Mouse (Mus musculus): Measurements from ENCODE around the gene Rbms1.

Rbms1 gene

GRCm38 (mm10) chr2:60920076-60920475 is 42.9 kb downstream of the Rbms1 start:
- DNase-seq (ENCODE audit: extremely low read depth, insufficient read length, low spot score) = no peak

GRCm38 (mm10) chr2:60918401-60918800 is 44.6 kb downstream of the Rbms1 start:
- no peak for DNase-seq (ENCODE audit: extremely low read depth, insufficient read length, low spot score)

GRCm38 (mm10) chr2:60914524-60915280 is 48.3 kb downstream of the Rbms1 start:
- DNase-seq (ENCODE audit: extremely low read depth, insufficient read length, low spot score) = no peak

GRCm38 (mm10) chr2:60913281-60913680 is 49.7 kb downstream of the Rbms1 start:
- no peak for DNase-seq (ENCODE audit: extremely low read depth, insufficient read length, low spot score)

- no peak for DNase-seq (ENCODE audit: extremely low read depth, insufficient read length, low spot score)
Observed at GRCm38 (mm10) chr2:60911716-60912115, 51.3 kb downstream of the Rbms1 start.

GRCm38 (mm10) chr2:60910820-60911219 is 52.2 kb downstream of the Rbms1 start:
- no peak for DNase-seq (ENCODE audit: extremely low read depth, insufficient read length, low spot score)

GRCm38 (mm10) chr2:60908551-60908950 is 54.4 kb downstream of the Rbms1 start:
- no peak for DNase-seq (ENCODE audit: extremely low read depth, insufficient read length, low spot score)

- no peak for DNase-seq (ENCODE audit: extremely low read depth, insufficient read length, low spot score)
Observed at GRCm38 (mm10) chr2:60908116-60908515, 54.9 kb downstream of the Rbms1 start.

GRCm38 (mm10) chr2:60905283-60905682 is 57.7 kb downstream of the Rbms1 start:
- peak; percentile 29 for DNase-seq (ENCODE audit: extremely low read depth, insufficient read length, low spot score)

GRCm38 (mm10) chr2:60904141-60904540 is 58.9 kb downstream of the Rbms1 start:
- no peak for DNase-seq (ENCODE audit: extremely low read depth, insufficient read length, low spot score)

GRCm38 (mm10) chr2:60903535-60903934 is 59.5 kb downstream of the Rbms1 start:
- DNase-seq (ENCODE audit: extremely low read depth, insufficient read length, low spot score) = peak; percentile 32

GRCm38 (mm10) chr2:60902446-60903137 is 60.4 kb downstream of the Rbms1 start:
- DNase-seq (ENCODE audit: extremely low read depth, insufficient read length, low spot score) = no peak

- DNase-seq (ENCODE audit: extremely low read depth, insufficient read length, low spot score) = peak; percentile 84
Observed at GRCm38 (mm10) chr2:60901511-60901951, 61.5 kb downstream of the Rbms1 start.

- no peak for DNase-seq (ENCODE audit: extremely low read depth, insufficient read length, low spot score)
Observed at GRCm38 (mm10) chr2:60901013-60901412, 62.0 kb downstream of the Rbms1 start.

- no peak for DNase-seq (ENCODE audit: extremely low read depth, insufficient read length, low spot score)
Observed at GRCm38 (mm10) chr2:60893042-60893441, 70.0 kb downstream of the Rbms1 start.

- DNase-seq (ENCODE audit: extremely low read depth, insufficient read length, low spot score) = peak; percentile 17
Observed at GRCm38 (mm10) chr2:60883931-60884330, 79.1 kb downstream of the Rbms1 start.

GRCm38 (mm10) chr2:60883043-60883365 is 80.0 kb downstream of the Rbms1 start:
- DNase-seq (ENCODE audit: extremely low read depth, insufficient read length, low spot score) = peak; percentile 42

- DNase-seq (ENCODE audit: extremely low read depth, insufficient read length, low spot score) = peak; percentile 13
Observed at GRCm38 (mm10) chr2:60882202-60883042, 80.6 kb downstream of the Rbms1 start.

GRCm38 (mm10) chr2:60881571-60882041 is 81.4 kb downstream of the Rbms1 start:
- DNase-seq (ENCODE audit: extremely low read depth, insufficient read length, low spot score) = peak; percentile 62

GRCm38 (mm10) chr2:60880789-60881570 is 82.0 kb downstream of the Rbms1 start:
- DNase-seq (ENCODE audit: extremely low read depth, insufficient read length, low spot score) = peak; percentile 76

Measured in 3134 (cell line).